Comparison of ENCODE assay signal across 13 mouse cellular contexts in the genomic region with DNA sequence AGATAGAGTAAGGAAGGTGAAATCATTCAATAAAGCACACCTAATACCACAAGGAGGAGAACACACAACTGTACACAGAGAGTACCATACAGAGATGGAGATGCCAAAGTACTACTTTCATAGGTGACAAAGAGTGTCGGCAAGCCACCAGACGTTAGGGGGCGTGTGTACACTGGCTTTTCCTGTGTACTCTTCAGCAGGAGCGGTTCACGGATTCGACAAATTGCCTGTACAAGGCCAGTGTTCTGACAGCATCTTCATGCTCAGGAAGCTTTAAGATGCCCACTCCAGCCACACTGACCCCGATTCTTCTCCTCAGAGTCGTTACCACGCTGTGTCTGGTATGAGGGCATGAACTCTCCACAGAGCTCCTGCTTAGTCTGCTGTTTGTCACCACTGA.
DNase-seq lines count a peak whose midpoint lies in the region; ATAC-seq and TF ChIP-seq lines count a peak whose summit lies in the region.
"Had no signal": no experiment of that assay in that cellular context is flagged by ENCODE, and none has a peak within 500 bp of the region (broad histone marks: within the 10 kb centered on the region; RNA-seq: fewer than 3 reads in every experiment).

No protein-coding gene starts in this region.

- no peak for TF ChIP-seq EP300 in MEL (IDR thresholded peaks at IDR 0.05; ENCODE audit: low read depth in 1 of 2, low read length in 2 of 2)

- TF ChIP-seq POLR2A in MEL (IDR thresholded peaks at IDR 0.05; ENCODE audit: control insufficient read depth in 1 of 2, insufficient read depth in 1 of 2, low read depth in 1 of 2, low read length in 2 of 2, poor library complexity in 1 of 2), result no peak
- no peak for TF ChIP-seq POLR2A in cortical plate, adult 2 months (IDR thresholded peaks at IDR 0.05; ENCODE audit: extremely low read depth, insufficient read depth, low read length)

- no peak for ATAC-seq in megakaryocyte, adult 5-6 weeks (ENCODE audit: poor library complexity, severe bottlenecking)
- ATAC-seq: intestine, embryonic 15.5 days; Patski had no signal

- no peak overlapping the region for H3K9ac ChIP-seq in MEL (ENCODE audit: control insufficient read depth, low read depth, low read length, poor library complexity, severe bottlenecking)
- H3K9ac ChIP-seq: intestine, embryonic 15.5 days had no signal

- peaks cover 5 to 6% of the 10 kb centered on the region in 2 experiments for H3K4me1 ChIP-seq in MEL (ENCODE audit: control insufficient read depth in 1 of 2, insufficient read depth in 2 of 2, low read length in 2 of 2)
- H3K4me1 ChIP-seq in cortical plate, adult 2 months (ENCODE audit: control insufficient read depth, insufficient read depth, low read length), result no peaks in the 10 kb centered on the region
- H3K4me1 ChIP-seq: intestine, embryonic 15.5 days had no signal

- no peak overlapping the region for H3K4me3 ChIP-seq in layer of hippocampus, adult 2 months
- H3K4me3 ChIP-seq in MEL (ENCODE audit: control insufficient read depth in 1 of 2, insufficient read depth in 1 of 2, low read depth in 2 of 2, low read length in 2 of 2), result no peak overlapping the region
- no peak overlapping the region for H3K4me3 ChIP-seq in cortical plate, adult 2 months (ENCODE audit: insufficient read depth, low read length)
- H3K4me3 ChIP-seq: intestine, embryonic 15.5 days; myocyte had no signal

- peaks cover 0 to 11% of the 10 kb centered on the region in 2 experiments; a peak in 2 of 4 replicates for H3K36me3 ChIP-seq in MEL (ENCODE audit: control insufficient read depth in 1 of 2, insufficient read depth in 2 of 2, low read length in 2 of 2)
- H3K36me3 ChIP-seq: intestine, embryonic 15.5 days had no signal

- no peaks in the 10 kb centered on the region for H3K27me3 ChIP-seq in MEL (ENCODE audit: control insufficient read depth in 1 of 2, insufficient read depth in 2 of 2, low read length in 2 of 2)
- H3K27me3 ChIP-seq: intestine, embryonic 15.5 days; Patski had no signal

- H3K27ac ChIP-seq in layer of hippocampus, adult 2 months, result no peak overlapping the region
- H3K27ac ChIP-seq in MEL (ENCODE audit: control insufficient read depth, low read depth, low read length), result no peak overlapping the region
- H3K27ac ChIP-seq in cortical plate, adult 2 months (ENCODE audit: insufficient read depth, low read length), result no peak overlapping the region
- H3K27ac ChIP-seq: intestine, embryonic 15.5 days had no signal

- TF ChIP-seq CTCF in layer of hippocampus, adult 2 months (conservative IDR thresholded peaks at IDR 0.05), result peak; percentile 37
- TF ChIP-seq CTCF in MEL (IDR thresholded peaks at IDR 0.05 in 2 of 3, conservative IDR thresholded peaks at IDR 0.05 in 1 of 3; ENCODE audit: control insufficient read depth in 1 of 3, insufficient read depth in 1 of 3, low read depth in 2 of 3, low read length in 3 of 3, poor library complexity in 1 of 3, severe bottlenecking in 1 of 3), result peak; percentile 4 to 31 (median 19); a peak in 3 of 6 replicates
- peak; percentile 23; the same call in 1 of the 2 replicates for TF ChIP-seq CTCF in cortical plate, adult 2 months (IDR thresholded peaks at IDR 0.05; ENCODE audit: extremely low read depth, insufficient read depth, low read length)

- DNase-seq in cerebellum, adult 18-20 months, result peak; percentile 35 to 42
- DNase-seq in cerebellum, adult 11 months, result no peak
- DNase-seq in layer of hippocampus, adult 2 months (ENCODE audit: low spot score in 2 of 2), result no peak
- no peak for DNase-seq in layer of hippocampus, adult 9-10 months (ENCODE audit: low spot score)
- DNase-seq in MEL (ENCODE audit: low read depth, low spot score), result peak; percentile 26
- DNase-seq in spleen, postnatal 10 days (ENCODE audit: low spot score in 2 of 2), result no peak
- DNase-seq: adrenal gland, postnatal 10 days; thymus, postnatal 25 days had no signal

- no peaks in the 10 kb centered on the region for H3K9me3 ChIP-seq in MEL (replicated peaks; ENCODE audit: insufficient read depth, low read length)
- H3K9me3 ChIP-seq: intestine, embryonic 15.5 days had no signal

- peak; percentile 25 for TF ChIP-seq RAD21 in MEL (IDR thresholded peaks at IDR 0.05; ENCODE audit: low read depth, low read length)

- no peaks in the 10 kb centered on the region for H3K79me2 ChIP-seq in MEL (ENCODE audit: control insufficient read depth, insufficient read depth, low read length, poor library complexity)

TF ChIP-seq in MEL, 35 proteins besides CTCF, POLR2A, EP300 and RAD21:
- TF ChIP-seq TBP (IDR thresholded peaks at IDR 0.05; ENCODE audit: low read depth, low read length), result no peak
- TF ChIP-seq ETS1 (IDR thresholded peaks at IDR 0.05; ENCODE audit: low read depth, low read length), result no peak
- TF ChIP-seq TCF12 (IDR thresholded peaks at IDR 0.05; ENCODE audit: low read depth, low read length), result no peak
- TF ChIP-seq GATA1 (IDR thresholded peaks at IDR 0.05; ENCODE audit: low read depth, low read length), result no peak
- no peak for TF ChIP-seq MYC (IDR thresholded peaks at IDR 0.05; ENCODE audit: low read depth, low read length)
- no peak for TF ChIP-seq ELF1 (IDR thresholded peaks at IDR 0.05; ENCODE audit: low read depth, low read length)
- TF ChIP-seq NRF1 (IDR thresholded peaks at IDR 0.05; ENCODE audit: insufficient read depth, low read depth, low read length, poor library complexity, severe bottlenecking), result no peak
- no peak for TF ChIP-seq MAFK (IDR thresholded peaks at IDR 0.05; ENCODE audit: borderline replicate concordance, low read depth, low read length)
- TF ChIP-seq MXI1 (IDR thresholded peaks at IDR 0.05; ENCODE audit: low read depth, low read length), result no peak
- no peak for TF ChIP-seq SIN3A (IDR thresholded peaks at IDR 0.05; ENCODE audit: low read length)
- TF ChIP-seq POLR2AphosphoS2 (IDR thresholded peaks at IDR 0.05; ENCODE audit: low read length), result no peak
- TF ChIP-seq USF2 (IDR thresholded peaks at IDR 0.05; ENCODE audit: borderline replicate concordance in 1 of 2, insufficient read depth in 1 of 2, low read depth in 1 of 2, low read length in 2 of 2), result no peak
- no peak for TF ChIP-seq ZMIZ1 (IDR thresholded peaks at IDR 0.05; ENCODE audit: low read depth, low read length)
- no peak for TF ChIP-seq CHD1 (IDR thresholded peaks at IDR 0.05; ENCODE audit: low read depth, low read length)
- no peak for TF ChIP-seq USF1 (IDR thresholded peaks at IDR 0.05; ENCODE audit: low read depth, low read length)
- TF ChIP-seq HCFC1 (IDR thresholded peaks at IDR 0.05; ENCODE audit: low read depth, low read length), result no peak

Comparison
In these comparisons a context has a peak if more than half of its experiments do, and no peak if none do; other contexts are left out.
1. DNase-seq: peak in cerebellum, adult 18-20 months (2 of 2) and MEL (single experiment); none in cerebellum, adult 11 months (single experiment), layer of hippocampus, adult 2 months (0 of 2), layer of hippocampus, adult 9-10 months (single experiment) and spleen, postnatal 10 days (0 of 2).
2. Peak in every context shown above with its lines, with median percentiles within 50 percentile points of each other: CTCF ChIP-seq.